Mouse (Mus musculus) midbrain, postnatal 0 days (tissue): ENCODE results near the gene Naa38. TPM values are rescaled to one million over a fixed set of nuclear protein-coding genes. Genes with fewer than 3 reads are reported as not detected.

Experiments used
- ATAC-seq: fragments of 200-750 bp; cut with Nextera tagmentation; 2 replicates; pipeline ENCODE4 v1.8.0; 2017; ENCODE audit warnings: moderate number of reproducible peaks, mild to moderate bottlenecking, moderate TSS enrichment, moderate library complexity; ENCODE audit not compliant: low FRiP score
- DNase-seq: peaks from one replicate; pipeline ENCODE4 v3.0.0-alpha.2; 2015; ENCODE audit warnings: low spot score
- H3K27ac ChIP-seq: fragments of 300-500 bp; sonication (generic); 2 replicates; pipeline ENCODE4 v1.5.1; 2014; ENCODE audit warnings: low read depth, mild to moderate bottlenecking, low read length, mixed read lengths
- H3K27me3 ChIP-seq: fragments of 300-500 bp; sonication (generic); 2 replicates; pipeline ENCODE4 v1.6.1; 2014; ENCODE audit warnings: low read length, control low read depth, mixed read lengths; ENCODE audit not compliant: insufficient read depth
- H3K36me3 ChIP-seq: fragments of 300-500 bp; sonication (generic); 2 replicates; pipeline ENCODE4 v1.6.1; 2014; ENCODE audit warnings: low read length, control low read depth, mixed read lengths; ENCODE audit not compliant: insufficient read depth
- H3K4me1 ChIP-seq: fragments of 300-500 bp; sonication (generic); 2 replicates; pipeline ENCODE4 v1.6.1; 2014; ENCODE audit warnings: mild to moderate bottlenecking, control low read depth, antibody characterized with exemption, low read length, mixed read lengths; ENCODE audit not compliant: insufficient read depth
- H3K4me2 ChIP-seq: fragments of 300-500 bp; sonication (generic); 2 replicates; pipeline ENCODE4 v1.6.1; 2014; ENCODE audit warnings: low read depth, mild to moderate bottlenecking, low read length, mixed read lengths; ENCODE audit not compliant: poor library complexity, severe bottlenecking
- H3K4me3 ChIP-seq: fragments of 300-500 bp; sonication (generic); 2 replicates; pipeline ENCODE4 v1.5.1; 2014; ENCODE audit warnings: low read depth, mild to moderate bottlenecking, low read length, moderate library complexity
- H3K9ac ChIP-seq: fragments of 300-500 bp; sonication (generic); replicated peaks from 2 replicates; pipeline ENCODE4 v1.6.1; 2014; ENCODE audit warnings: mild to moderate bottlenecking, low read length, moderate library complexity, mixed read lengths; ENCODE audit not compliant: poor library complexity, severe bottlenecking
- H3K9me3 ChIP-seq: fragments of 300-500 bp; sonication (generic); 2 replicates; pipeline ENCODE4 v1.6.1; 2016; ENCODE audit warnings: low read length, control low read depth
- CTCF ChIP-seq: IDR thresholded peaks from 2 replicates; pipeline ENCODE4 v1.5.1; 2016; ENCODE audit warnings: antibody characterized with exemption, mild to moderate bottlenecking
- WGBS: fragments of 180-500 bp; shearing (Covaris S2); extraction: QIAGEN DNeasy Blood & Tissue Kit; methylation state at CpG from one replicate; pipeline ENCODE4 v1.1.7; 2014; 5-methylcytosine and 5-hydroxymethylcytosine counted together
- polyA plus RNA-seq: library from polyadenylated mRNA; unstranded; fragments of >200 nt; fragmentation: Nextera tagmentation; extraction: Ambion mirVana; gene quantifications from 2 replicates; pipeline ENCODE4 v1.2.1, GENCODE M21; 2015
- total RNA-seq: library from RNA; depleted of rRNA; stranded (reverse); fragments of >200 nt; gene quantifications from 2 replicates; pipeline ENCODE4 v1.2.3, GENCODE M21; 2014; rRNA removed

Gene Naa38
- total and polyA plus RNA-seq, 2 experiments from 2014 or later = 95.9 to 120 TPM

- H3K4me2 ChIP-seq = no peak overlapping the region
- H3K27me3 ChIP-seq = no peaks in the 10 kb centered on the region
- no peak overlapping the region for H3K27ac ChIP-seq
- DNase-seq = no peak
- no peaks in the 10 kb centered on the region for H3K4me1 ChIP-seq
- no peak overlapping the region for H3K9ac ChIP-seq
- no peaks in the 10 kb centered on the region for H3K9me3 ChIP-seq
- H3K4me3 ChIP-seq = no peak overlapping the region
- TF ChIP-seq CTCF = no peak
- ATAC-seq = no peak
- no peaks in the 10 kb centered on the region for H3K36me3 ChIP-seq
- 65% methylated on average over 6 of the region's 6 CpGs for WGBS
Observed at GRCm38 (mm10) chr11:69433189-69433588, 37.9 kb downstream of the Naa38 start.

- no peak for TF ChIP-seq CTCF
- ATAC-seq (no peak), DNase-seq (no peak)
- Histone ChIP-seq H3K9me3 (no peaks in the 10 kb centered on the region), H3K4me3 (no peak overlapping the region), H3K27me3 (no peaks in the 10 kb centered on the region), H3K4me1 (no peaks in the 10 kb centered on the region), H3K27ac (no peak overlapping the region), H3K4me2 (no peak overlapping the region), H3K36me3 (no peaks in the 10 kb centered on the region), H3K9ac (no peak overlapping the region)
- WGBS = 43% methylated on average over 3 of the region's 3 CpGs
Observed at GRCm38 (mm10) chr11:69437291-69437690, 42.0 kb downstream of the Naa38 start.

GRCm38 (mm10) chr11:69443328-69443727, 48.0 kb downstream of the Naa38 start:
- 64% methylated on average over 5 of the region's 5 CpGs for WGBS

More at GRCm38 (mm10) chr11:69443328-69443727, 48.0 kb downstream of the Naa38 start:
- ATAC-seq (no peak), DNase-seq (no peak)
- Histone ChIP-seq H3K4me1 (peaks cover 6% of the 10 kb centered on the region; the same call in 1 of the 2 replicates), H3K9ac (no peak overlapping the region), H3K27me3 (no peaks in the 10 kb centered on the region), H3K9me3 (no peaks in the 10 kb centered on the region), H3K4me2 (no peak overlapping the region), H3K27ac (no peak overlapping the region), H3K4me3 (no peak overlapping the region), H3K36me3 (no peaks in the 10 kb centered on the region)
- TF ChIP-seq CTCF = no peak

Other genes with a start within 250 kb of the Naa38 start
- 1.0 and 1.5 TPM in 2 replicates for gene Alox12b, start 238.5 kb upstream of the Naa38 start, total RNA-seq
- 0.67 and 0.91 TPM in 2 replicates for gene Alox12b, start 238.5 kb upstream of the Naa38 start, polyA plus RNA-seq
- gene Alox8, start 197.6 kb upstream of the Naa38 start, total RNA-seq = 3.5 and 4.1 TPM in 2 replicates
- 2.0 and 2.1 TPM in 2 replicates for gene Alox8, start 197.6 kb upstream of the Naa38 start, polyA plus RNA-seq
- 1.3 and 1.4 TPM in 2 replicates for gene Gucy2e, start 158.5 kb upstream of the Naa38 start, total RNA-seq
- 0.97 and 1.0 TPM in 2 replicates for gene Gucy2e, start 158.5 kb upstream of the Naa38 start, polyA plus RNA-seq
- gene Cntrob, start 71.7 kb upstream of the Naa38 start, total RNA-seq = 15.3 and 16.2 TPM in 2 replicates
- gene Cntrob, start 71.7 kb upstream of the Naa38 start, polyA plus RNA-seq = 10.2 and 13.6 TPM in 2 replicates
- gene Trappc1, start 71.5 kb upstream of the Naa38 start, total RNA-seq = 128 and 205 TPM in 2 replicates
- gene Trappc1, start 71.5 kb upstream of the Naa38 start, polyA plus RNA-seq = 161 and 177 TPM in 2 replicates
- gene Kcnab3, start 69.2 kb upstream of the Naa38 start, total RNA-seq = 3.2 and 7.6 TPM in 2 replicates
- 5.4 and 5.6 TPM in 2 replicates for gene Kcnab3, start 69.2 kb upstream of the Naa38 start, polyA plus RNA-seq
- 245 and 310 TPM in 2 replicates for gene Rnf227, start 55.0 kb upstream of the Naa38 start, total RNA-seq
- 382 and 383 TPM in 2 replicates for gene Rnf227, start 55.0 kb upstream of the Naa38 start, polyA plus RNA-seq
- gene Chd3, start 26.1 kb upstream of the Naa38 start, total RNA-seq = 284 and 298 TPM in 2 replicates
- gene Chd3, start 26.1 kb upstream of the Naa38 start, polyA plus RNA-seq = 51.6 and 58.9 TPM in 2 replicates
- gene Cyb5d1, start 144 bp downstream of the Naa38 start, total RNA-seq = 16.5 and 22.6 TPM in 2 replicates
- gene Cyb5d1, start 144 bp downstream of the Naa38 start, polyA plus RNA-seq = 18.2 and 18.8 TPM in 2 replicates
- gene Tmem88, start 2.7 kb downstream of the Naa38 start, total RNA-seq = 4.4 and 5.7 TPM in 2 replicates
- 5.8 and 6.3 TPM in 2 replicates for gene Tmem88, start 2.7 kb downstream of the Naa38 start, polyA plus RNA-seq
- gene Kdm6b, start 18.2 kb downstream of the Naa38 start, total RNA-seq = 12.1 and 14.5 TPM in 2 replicates
- 18.9 and 22.7 TPM in 2 replicates for gene Kdm6b, start 18.2 kb downstream of the Naa38 start, polyA plus RNA-seq
- 9.5 and 12.5 TPM in 2 replicates for gene Dnah2, start 153.6 kb downstream of the Naa38 start, total RNA-seq
- 3.9 and 4.1 TPM in 2 replicates for gene Dnah2, start 153.6 kb downstream of the Naa38 start, polyA plus RNA-seq
- gene Efnb3, start 164.7 kb downstream of the Naa38 start, total RNA-seq = 145 and 155 TPM in 2 replicates
- gene Efnb3, start 164.7 kb downstream of the Naa38 start, polyA plus RNA-seq = 151 and 166 TPM in 2 replicates
- gene Wrap53, start 184.8 kb downstream of the Naa38 start, total RNA-seq = 15.7 and 16.8 TPM in 2 replicates
- 12.6 and 14.2 TPM in 2 replicates for gene Wrap53, start 184.8 kb downstream of the Naa38 start, polyA plus RNA-seq
- gene Trp53, start 184.9 kb downstream of the Naa38 start, total RNA-seq = 29.5 and 34.5 TPM in 2 replicates
- gene Trp53, start 184.9 kb downstream of the Naa38 start, polyA plus RNA-seq = 30.3 and 31.9 TPM in 2 replicates
- gene Atp1b2, start 210.5 kb downstream of the Naa38 start, total RNA-seq = 145 and 161 TPM in 2 replicates
- gene Atp1b2, start 210.5 kb downstream of the Naa38 start, polyA plus RNA-seq = 167 and 175 TPM in 2 replicates
- not detected in 2 replicates for gene Shbg, start 222.4 kb downstream of the Naa38 start, total RNA-seq
- not detected in 2 replicates for gene Shbg, start 222.4 kb downstream of the Naa38 start, polyA plus RNA-seq
- 10.5 and 13.3 TPM in 2 replicates for gene Sat2, start 226.5 kb downstream of the Naa38 start, total RNA-seq
- gene Sat2, start 226.5 kb downstream of the Naa38 start, polyA plus RNA-seq = 29.6 and 29.9 TPM in 2 replicates
- gene Fxr2, start 237.5 kb downstream of the Naa38 start, total RNA-seq = 76.6 and 84.1 TPM in 2 replicates
- 22.5 and 27.2 TPM in 2 replicates for gene Fxr2, start 237.5 kb downstream of the Naa38 start, polyA plus RNA-seq